Mouse (Mus musculus) fat pad, adult 2 months (tissue): ENCODE data around the gene Prrc2c.
"Not testable (repeated sequence)": the region's sequence is repeated elsewhere in the genome, so short reads cannot be mapped to it uniquely, and the experiment has no call there.

ENCODE experiments used
- DNase-seq: peaks from one replicate; pipeline ENCODE4 v3.0.0-alpha.2; 2011; ENCODE audit warnings: low read depth, low spot score; ENCODE audit errors: extremely low read depth

Gene Prrc2c

GRCm38 (mm10) chr1:162740401-162740835, at the start of gene Prrc2c:
Gene Prrc2c, minus strand, starts transcription at chr1:162740556.
- peak; percentile 59 for DNase-seq

- DNase-seq, result no peak
Measured at GRCm38 (mm10) chr1:162785222-162785621, 44.9 kb upstream of the Prrc2c start.

- DNase-seq, result no peak
Measured at GRCm38 (mm10) chr1:162783669-162784248, 43.4 kb upstream of the Prrc2c start.

- DNase-seq, result not testable (repeated sequence)
Measured at GRCm38 (mm10) chr1:162781035-162781434, 40.7 kb upstream of the Prrc2c start.

- peak; percentile 11 for DNase-seq
Measured at GRCm38 (mm10) chr1:162777943-162778538, 37.7 kb upstream of the Prrc2c start.

GRCm38 (mm10) chr1:162773661-162774060, 33.3 kb upstream of the Prrc2c start:
- no peak for DNase-seq

GRCm38 (mm10) chr1:162771617-162772360, 31.4 kb upstream of the Prrc2c start:
- no peak for DNase-seq

- DNase-seq, result no peak
Measured at GRCm38 (mm10) chr1:162752009-162752408, 11.7 kb upstream of the Prrc2c start.

GRCm38 (mm10) chr1:162749607-162750006, 9.3 kb upstream of the Prrc2c start:
- no peak for DNase-seq

- no peak for DNase-seq
Measured at GRCm38 (mm10) chr1:162748761-162749160, 8.4 kb upstream of the Prrc2c start.

GRCm38 (mm10) chr1:162739831-162740394, 443 bp downstream of the Prrc2c start:
- DNase-seq, result no peak

- DNase-seq, result peak; percentile 10
Measured at GRCm38 (mm10) chr1:162739406-162739805, 950 bp downstream of the Prrc2c start.

- no peak for DNase-seq
Measured at GRCm38 (mm10) chr1:162738472-162738871, 1.9 kb downstream of the Prrc2c start.

- DNase-seq, result no peak
Measured at GRCm38 (mm10) chr1:162735084-162735483, 5.3 kb downstream of the Prrc2c start.

- no peak for DNase-seq
Measured at GRCm38 (mm10) chr1:162734283-162734682, 6.1 kb downstream of the Prrc2c start.

- no peak for DNase-seq
Measured at GRCm38 (mm10) chr1:162732041-162732440, 8.3 kb downstream of the Prrc2c start.

- DNase-seq, result no peak
Measured at GRCm38 (mm10) chr1:162729436-162729835, 10.9 kb downstream of the Prrc2c start.

- no peak for DNase-seq
Measured at GRCm38 (mm10) chr1:162727981-162728380, 12.4 kb downstream of the Prrc2c start.

- DNase-seq, result no peak
Measured at GRCm38 (mm10) chr1:162723610-162724009, 16.7 kb downstream of the Prrc2c start.

- no peak for DNase-seq
Measured at GRCm38 (mm10) chr1:162720645-162721044, 19.7 kb downstream of the Prrc2c start.

GRCm38 (mm10) chr1:162700389-162701066, 39.8 kb downstream of the Prrc2c start:
- no peak for DNase-seq
